Mouse (Mus musculus): ENCODE data around the gene Ank3. TPM values are rescaled to one million over a fixed set of nuclear protein-coding genes. Genes with fewer than 3 reads are reported as not detected.
"Not testable (repeated sequence)": the region's sequence is repeated elsewhere in the genome, so short reads cannot be mapped to it uniquely, and the experiment has no call there.

The Ank3 gene
- polyA plus RNA-seq (2014; fragmentation: Nextera tagmentation; extraction: Ambion mirVana) = 24.7 and 29.0 TPM in 2 replicates

DNA sequence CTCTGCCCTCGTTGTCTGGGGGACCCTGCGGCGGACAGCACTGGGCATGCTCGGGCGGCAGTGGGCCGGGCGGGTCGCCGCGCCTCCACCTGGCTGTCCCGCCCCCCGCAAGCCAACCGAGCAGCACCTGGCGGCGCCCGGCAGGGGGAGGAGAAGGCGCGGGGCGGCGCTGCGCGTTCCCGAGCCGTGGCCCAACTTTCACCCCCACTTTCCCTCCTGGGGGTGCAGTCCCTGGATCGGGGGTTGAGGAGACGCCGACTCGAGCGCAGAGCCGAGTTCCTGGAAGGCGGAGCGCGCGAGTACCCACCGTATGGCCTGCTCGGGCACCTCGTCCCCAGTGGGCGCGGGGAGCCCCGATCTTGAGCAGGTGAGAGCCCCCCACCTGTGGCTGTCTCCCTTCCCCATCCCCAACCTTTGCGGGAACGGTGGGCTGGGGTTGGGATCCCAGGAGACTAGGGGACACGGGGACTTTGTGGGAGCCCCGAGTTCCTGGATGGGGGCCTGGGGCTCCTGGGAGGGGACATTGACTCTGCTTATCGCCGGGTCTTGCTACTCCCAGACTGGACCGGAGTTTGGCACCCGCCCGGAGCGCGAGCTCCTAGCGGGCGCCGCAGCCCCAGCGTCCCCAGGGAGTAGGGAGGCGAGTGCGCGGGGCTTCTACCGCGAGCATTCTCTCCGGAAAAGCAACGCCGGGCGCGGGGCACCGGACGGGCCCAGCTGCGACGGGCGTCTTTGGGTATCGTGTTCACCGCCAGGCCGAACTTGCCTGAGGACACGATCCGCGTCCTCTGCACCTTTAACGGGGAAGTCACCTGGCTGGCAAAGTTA, at the start of gene Ank3:
Ank3 (plus strand) TSS at position 11 of the 828 bp plus-strand sequence.
- Histone ChIP-seq H3K4me2 (ENCODE audit: low read length) (peak within 1 kb of the TSS; percentile 99), H3K4me1 (replicated peaks; ENCODE audit: control insufficient read depth, insufficient read depth, low read length) (0 out of 2 replicates have a peak, but pooled peaks cover 8% of the 10 kb centered on the region), H3K27ac (ENCODE audit: low read depth) (no peak within 1 kb of the TSS), H3K27me3 (replicated peaks; ENCODE audit: control insufficient read depth, insufficient read depth, low read length) (peaks cover 32% of the 10 kb centered on the region), H3K36me3 (ENCODE audit: control insufficient read depth, insufficient read depth, low read length) (no peaks in the 10 kb centered on the region), H3K9me3 (ENCODE audit: control insufficient read depth, low read length) (no peaks in the 10 kb centered on the region), H3K9ac (ENCODE audit: low read length) (peak within 1 kb of the TSS; percentile 45), H3K4me3 (ENCODE audit: low read depth, low read length) (peak within 1 kb of the TSS; percentile 58)
- DNase-seq (ENCODE audit: low spot score) (peak; percentile 78), ATAC-seq (replicated peaks; ENCODE audit: low FRiP score, low TSS enrichment, low read depth) (peak; percentile 79)
- under 1% methylated on average over 70 of the region's 77 CpGs for WGBS

DNA sequence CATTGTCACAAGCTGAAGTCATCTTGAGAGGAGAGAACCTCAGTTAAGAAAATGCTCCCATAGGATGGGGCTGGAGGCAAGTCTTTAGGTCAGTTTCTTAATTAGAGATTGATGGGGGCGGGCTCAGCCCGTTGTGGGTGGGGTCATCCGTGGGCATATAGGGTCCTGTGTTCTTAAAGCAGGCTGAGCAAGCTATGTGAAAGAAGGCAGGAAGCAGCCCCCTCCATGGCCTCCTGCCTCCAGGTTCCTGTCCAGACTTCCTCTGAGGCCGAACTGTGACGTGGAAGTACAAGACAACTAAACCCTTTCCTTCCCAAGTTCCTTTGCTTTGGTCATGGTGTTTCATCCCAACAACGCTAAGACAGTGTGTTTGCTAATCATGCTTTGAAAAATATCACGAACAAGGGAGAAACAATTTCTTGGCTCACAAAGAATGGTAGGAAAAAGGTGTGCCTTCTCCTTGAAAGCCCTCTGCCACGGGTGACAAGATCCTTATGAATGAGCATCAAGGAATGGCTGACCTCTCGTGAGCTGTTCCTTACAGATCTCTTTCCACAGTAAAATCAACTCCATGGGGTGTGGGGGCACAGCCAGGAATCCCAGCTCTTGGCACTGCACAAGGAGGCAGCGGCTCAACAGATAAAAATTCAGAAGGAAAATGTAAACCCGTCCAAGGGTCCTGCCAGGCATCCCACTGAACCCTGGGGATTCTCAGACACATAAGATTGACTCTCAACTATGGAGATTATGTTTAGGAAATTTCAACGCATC, 47.3 kb upstream of the Ank3 start:
- peaks cover 46% of the 10 kb centered on the region for H3K36me3 ChIP-seq (ENCODE audit: control insufficient read depth, insufficient read depth, low read length)
- DNase-seq (ENCODE audit: low spot score) = peak; percentile 69
- WGBS = 11% methylated on average over 12 of the region's 12 CpGs

DNA sequence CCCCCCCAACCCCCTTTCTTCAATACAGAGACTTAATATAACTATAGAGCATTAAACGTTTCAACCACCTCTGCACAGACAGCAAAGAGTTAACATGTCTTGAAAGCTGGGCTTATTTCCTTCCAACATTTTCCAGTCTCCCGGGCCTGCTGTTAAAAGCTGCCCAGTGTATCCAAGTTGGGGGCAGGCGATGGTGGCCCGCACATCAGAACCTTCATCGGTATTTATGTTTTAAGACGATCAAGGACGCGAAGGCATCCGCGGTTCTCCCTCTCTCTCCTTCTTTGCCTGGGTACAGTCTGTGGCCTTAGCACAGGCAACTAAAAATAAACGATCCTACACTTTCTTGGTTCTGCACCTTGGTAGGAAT, 46.7 kb upstream of the Ank3 start:
- ATAC-seq (replicated peaks; ENCODE audit: low FRiP score, low TSS enrichment, low read depth) (no peak), DNase-seq (ENCODE audit: low spot score) (no peak)
- Histone ChIP-seq H3K36me3 (ENCODE audit: control insufficient read depth, insufficient read depth, low read length) (peaks cover 40% of the 10 kb centered on the region), H3K4me2 (ENCODE audit: low read length) (peak overlapping the region; percentile 88), H3K9me3 (ENCODE audit: control insufficient read depth, low read length) (no peaks in the 10 kb centered on the region), H3K4me3 (ENCODE audit: low read depth, low read length) (peak overlapping the region; percentile 82), H3K9ac (ENCODE audit: low read length) (peak overlapping the region; percentile 88), H3K27ac (ENCODE audit: low read depth) (peak overlapping the region; percentile 77), H3K27me3 (replicated peaks; ENCODE audit: control insufficient read depth, insufficient read depth, low read length) (no peaks in the 10 kb centered on the region), H3K4me1 (replicated peaks; ENCODE audit: control insufficient read depth, insufficient read depth, low read length) (peaks cover 35% of the 10 kb centered on the region)
- WGBS = 1% methylated on average over 11 of the region's 11 CpGs

More for the DNA sequence above, 47.3 kb upstream of the Ank3 start:
- peak overlapping the region; percentile 77 for H3K27ac ChIP-seq (ENCODE audit: low read depth)
- no peaks in the 10 kb centered on the region for H3K27me3 ChIP-seq (replicated peaks; ENCODE audit: control insufficient read depth, insufficient read depth, low read length)
- H3K9me3 ChIP-seq (ENCODE audit: control insufficient read depth, low read length) = no peaks in the 10 kb centered on the region
- H3K4me3 ChIP-seq (ENCODE audit: low read depth, low read length) = peak overlapping the region; percentile 82
- H3K4me1 ChIP-seq (replicated peaks; ENCODE audit: control insufficient read depth, insufficient read depth, low read length) = peaks cover 35% of the 10 kb centered on the region
- no peak for ATAC-seq (replicated peaks; ENCODE audit: low FRiP score, low TSS enrichment, low read depth)
- peak overlapping the region; percentile 88 for H3K4me2 ChIP-seq (ENCODE audit: low read length)
- H3K9ac ChIP-seq (ENCODE audit: low read length) = peak overlapping the region; percentile 88

DNA sequence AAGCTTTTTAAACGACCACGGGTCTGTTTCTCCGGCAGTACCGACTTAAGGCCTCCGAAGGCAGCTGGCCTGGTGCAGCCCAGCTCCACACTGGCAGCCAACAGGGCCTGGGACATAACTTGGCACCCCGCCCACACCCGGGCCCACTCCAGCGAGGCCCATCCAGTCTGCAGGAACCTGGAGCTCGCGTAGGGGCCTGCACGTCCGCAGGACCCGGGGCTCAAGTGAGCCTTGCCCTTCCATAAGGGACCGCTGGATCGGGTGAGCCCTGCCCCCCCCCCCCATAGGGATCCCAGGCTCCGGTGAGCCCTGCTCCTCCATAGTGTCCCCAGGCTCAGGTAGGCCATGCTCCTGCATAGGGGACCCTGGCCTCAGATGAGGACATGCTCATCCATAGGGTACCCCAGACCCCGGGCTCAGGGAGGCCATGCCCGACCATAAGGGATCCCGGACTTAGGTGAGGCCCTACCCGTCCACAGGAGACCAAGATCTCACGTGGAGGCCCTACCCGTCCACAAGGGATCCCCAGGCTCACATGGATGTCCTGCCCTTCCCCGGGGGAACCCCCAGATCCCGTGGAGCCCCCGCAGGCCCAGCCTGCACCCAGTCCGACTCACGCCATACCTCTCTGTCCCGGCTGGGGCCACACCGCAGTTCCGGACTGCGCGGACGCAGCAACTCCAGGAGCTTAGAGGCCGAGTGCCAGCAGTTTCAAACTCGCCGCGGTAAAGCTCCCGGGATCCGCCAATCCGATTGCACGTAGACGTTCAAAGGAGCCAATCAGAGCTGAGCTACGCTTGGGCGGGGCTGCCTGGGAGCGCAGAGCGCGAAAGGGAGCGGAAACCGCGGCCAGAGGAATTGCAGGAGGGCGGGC, 46.1 kb upstream of the Ank3 start, which contains the start of gene Cdk1:
Cdk1 (minus strand) TSS at position 727 of the 874 bp plus-strand sequence.
- H3K27ac ChIP-seq (ENCODE audit: low read depth) = peak within 1 kb of the TSS; percentile 77
- DNase-seq (ENCODE audit: low spot score) (peak; percentile 97), ATAC-seq (replicated peaks; ENCODE audit: low FRiP score, low TSS enrichment, low read depth) (peak; percentile 95)
- H3K4me3 ChIP-seq (ENCODE audit: low read depth, low read length) = peak within 1 kb of the TSS; percentile 82
- H3K27me3 ChIP-seq (replicated peaks; ENCODE audit: control insufficient read depth, insufficient read depth, low read length) = no peaks in the 10 kb centered on the region
- 0 out of 2 replicates have a peak, but pooled peaks cover under 1% of the 10 kb centered on the region for H3K9me3 ChIP-seq (ENCODE audit: control insufficient read depth, low read length)
- WGBS = under 1% methylated on average over 51 of the region's 51 CpGs
- H3K4me2 ChIP-seq (ENCODE audit: low read length) = peak within 1 kb of the TSS; percentile 88
- peaks cover 34% of the 10 kb centered on the region for H3K36me3 ChIP-seq (ENCODE audit: control insufficient read depth, insufficient read depth, low read length)
- peak within 1 kb of the TSS; percentile 88 for H3K9ac ChIP-seq (ENCODE audit: low read length)
- peaks cover 30% of the 10 kb centered on the region for H3K4me1 ChIP-seq (replicated peaks; ENCODE audit: control insufficient read depth, insufficient read depth, low read length)

DNA sequence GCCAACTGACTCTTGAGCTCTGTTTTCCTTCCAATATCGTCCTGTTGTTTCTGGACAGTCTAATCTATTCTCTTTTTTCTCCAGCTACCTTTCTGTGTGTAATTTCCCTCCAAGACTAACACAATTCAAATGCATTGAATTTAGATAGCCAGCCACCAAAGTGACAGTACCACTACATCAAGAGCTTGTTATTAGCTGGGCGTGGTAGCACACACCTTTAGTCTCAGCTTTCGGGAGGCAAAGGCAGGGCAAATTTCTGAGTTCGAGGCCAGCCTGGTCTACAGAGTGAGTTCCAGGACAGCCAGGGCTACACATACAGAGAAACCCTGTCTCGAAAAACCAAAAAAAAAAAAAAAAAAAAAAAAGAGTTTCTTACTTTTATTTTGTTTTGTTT, 45.5 kb upstream of the Ank3 start:
- H3K27me3 ChIP-seq (replicated peaks; ENCODE audit: control insufficient read depth, insufficient read depth, low read length); DNase-seq (ENCODE audit: low spot score); H3K9ac ChIP-seq (ENCODE audit: low read length); H3K9me3 ChIP-seq (ENCODE audit: control insufficient read depth, low read length): not testable (repeated sequence)
- Histone ChIP-seq H3K4me1 (replicated peaks; ENCODE audit: control insufficient read depth, insufficient read depth, low read length) (peaks cover 28% of the 10 kb centered on the region), H3K36me3 (ENCODE audit: control insufficient read depth, insufficient read depth, low read length) (peaks cover 27% of the 10 kb centered on the region), H3K4me2 (ENCODE audit: low read length) (peak overlapping the region; percentile 88), H3K4me3 (ENCODE audit: low read depth, low read length) (peak overlapping the region; percentile 82), H3K27ac (ENCODE audit: low read depth) (peak overlapping the region; percentile 36; the same call in 1 of the 2 replicates)
- WGBS = 30% methylated on average over 5 of the region's 5 CpGs
- peak; percentile 38 for ATAC-seq (replicated peaks; ENCODE audit: low FRiP score, low TSS enrichment, low read depth)

DNA sequence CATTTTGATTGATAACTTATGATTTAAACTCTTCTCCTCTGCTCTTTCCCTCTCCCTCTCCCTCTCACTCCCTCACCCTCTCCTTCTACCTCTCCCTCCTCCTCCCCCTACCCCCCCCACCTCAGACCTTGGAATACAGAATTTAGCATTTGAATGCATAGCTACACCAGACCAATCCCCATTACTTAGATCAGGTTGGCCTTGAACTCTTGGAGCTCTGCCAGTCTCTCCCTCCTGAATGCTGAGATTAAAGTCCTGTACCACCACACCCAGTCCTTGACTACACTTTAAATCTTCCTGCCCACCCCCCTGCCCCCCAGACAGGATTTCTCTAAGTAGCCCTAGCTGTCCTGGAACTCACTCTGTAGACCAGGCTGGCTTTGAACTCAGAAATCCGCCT, 38.9 kb upstream of the Ank3 start:
- Histone ChIP-seq H3K27ac (ENCODE audit: low read depth) (no peak overlapping the region), H3K9me3 (ENCODE audit: control insufficient read depth, low read length) (0 out of 2 replicates have a peak, but pooled peaks cover 5% of the 10 kb centered on the region), H3K4me1 (replicated peaks; ENCODE audit: control insufficient read depth, insufficient read depth, low read length) (no peaks in the 10 kb centered on the region), H3K36me3 (ENCODE audit: control insufficient read depth, insufficient read depth, low read length) (no peaks in the 10 kb centered on the region), H3K27me3 (replicated peaks; ENCODE audit: control insufficient read depth, insufficient read depth, low read length) (no peaks in the 10 kb centered on the region), H3K9ac (ENCODE audit: low read length) (no peak overlapping the region), H3K4me3 (ENCODE audit: low read depth, low read length) (no peak overlapping the region), H3K4me2 (ENCODE audit: low read length) (no peak overlapping the region)
- ATAC-seq (replicated peaks; ENCODE audit: low FRiP score, low TSS enrichment, low read depth) = no peak
- WGBS = 91% methylated on average over 1 of the region's 1 CpGs
- no peak for DNase-seq (ENCODE audit: low spot score)

DNA sequence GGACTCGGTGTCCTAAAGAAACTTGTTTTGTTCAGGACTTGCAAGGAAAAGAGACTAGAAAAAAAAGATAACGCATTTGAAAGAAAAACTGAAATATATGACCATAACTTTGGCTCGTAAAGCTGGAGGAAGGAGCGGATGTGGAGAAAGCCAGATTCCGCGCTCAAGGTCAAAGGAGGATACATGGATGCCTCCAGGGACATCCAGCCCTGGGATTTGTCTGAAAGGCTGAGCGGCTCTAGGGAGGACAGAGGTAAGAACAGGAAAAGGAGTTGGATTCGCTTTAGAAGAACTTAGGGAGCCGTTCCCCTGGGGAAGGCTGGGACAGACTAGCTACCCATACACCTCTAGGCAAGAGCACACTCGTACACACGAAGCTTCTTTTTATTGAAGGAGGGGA, 32.4 kb upstream of the Ank3 start:
- 66% methylated on average over 11 of the region's 11 CpGs for WGBS

More for the DNA sequence above, 32.4 kb upstream of the Ank3 start:
- H3K36me3 ChIP-seq (ENCODE audit: control insufficient read depth, insufficient read depth, low read length) = no peaks in the 10 kb centered on the region
- no peak for DNase-seq (ENCODE audit: low spot score)
- no peak overlapping the region for H3K27ac ChIP-seq (ENCODE audit: low read depth)
- H3K9ac ChIP-seq (ENCODE audit: low read length) = no peak overlapping the region
- H3K4me2 ChIP-seq (ENCODE audit: low read length) = no peak overlapping the region
- no peak overlapping the region for H3K4me3 ChIP-seq (ENCODE audit: low read depth, low read length)
- H3K9me3 ChIP-seq (ENCODE audit: control insufficient read depth, low read length) = 0 out of 2 replicates have a peak, but pooled peaks cover 2% of the 10 kb centered on the region
- H3K27me3 ChIP-seq (replicated peaks; ENCODE audit: control insufficient read depth, insufficient read depth, low read length) = no peaks in the 10 kb centered on the region
- no peak for ATAC-seq (replicated peaks; ENCODE audit: low FRiP score, low TSS enrichment, low read depth)
- no peaks in the 10 kb centered on the region for H3K4me1 ChIP-seq (replicated peaks; ENCODE audit: control insufficient read depth, insufficient read depth, low read length)

Data from intestine, embryonic 14.5 days (tissue).